Mouse (Mus musculus): ENCODE results near the gene Sptan1. TPM values are rescaled to one million over a fixed set of nuclear protein-coding genes. Genes with fewer than 3 reads are reported as not detected.

Sptan1 gene
- polyA plus RNA-seq, 1 experiment from 2014 or later, result 58.6 TPM

DNA sequence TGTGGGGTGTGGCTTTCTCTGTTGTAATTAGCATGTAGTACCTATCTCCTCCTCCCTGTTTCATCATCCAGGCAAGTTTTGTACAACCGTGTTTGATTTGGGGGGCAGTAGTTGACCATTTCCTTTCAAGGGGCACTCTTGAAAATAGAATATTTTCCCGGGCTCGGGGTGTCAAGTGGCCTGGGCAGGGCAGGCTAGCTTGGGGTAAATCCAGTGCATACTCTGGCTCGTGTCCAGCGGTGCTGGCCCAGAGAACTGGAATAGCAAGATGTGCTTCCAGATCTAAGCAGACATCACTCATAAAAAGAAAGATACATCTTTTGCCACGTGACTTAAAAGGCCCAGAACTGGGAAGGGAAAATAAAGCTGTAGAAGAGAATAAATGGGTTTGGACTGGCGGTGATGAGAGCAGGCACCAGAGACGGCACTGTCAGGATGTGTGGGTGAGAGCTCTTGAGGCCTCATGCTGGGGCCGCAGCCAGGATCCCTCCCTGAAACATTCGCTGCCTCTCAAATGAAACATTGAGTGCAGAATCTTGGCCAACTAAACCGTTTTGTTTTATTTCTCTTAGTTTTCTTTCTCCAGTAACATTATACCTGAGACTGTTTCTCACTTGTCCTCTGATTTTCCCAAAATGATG lies 49.1 kb downstream of the Sptan1 start:
- Histone ChIP-seq H3K9me3 (ENCODE audit: control insufficient read depth) (no peaks in the 10 kb centered on the region), H3K9ac (ENCODE audit: low read depth, low read length) (no peak overlapping the region), H3K36me3 (ENCODE audit: control insufficient read depth, insufficient read depth) (peaks cover 93% of the 10 kb centered on the region), H3K27ac (ENCODE audit: low read depth, low read length) (no peak overlapping the region), H3K4me1 (replicated peaks; ENCODE audit: control insufficient read depth, insufficient read depth, low read length) (no peaks in the 10 kb centered on the region), H3K27me3 (replicated peaks; ENCODE audit: control insufficient read depth, insufficient read depth, low read length) (no peaks in the 10 kb centered on the region), H3K4me3 (ENCODE audit: low read depth, low read length) (no peak overlapping the region), H3K4me2 (replicated peaks; ENCODE audit: low read depth) (no peak overlapping the region)
- WGBS, result 80% methylated on average over 11 of the region's 11 CpGs
- TF ChIP-seq CTCF (IDR thresholded peaks at IDR 0.05; ENCODE audit: low read depth), result no peak
- ATAC-seq, result no peak

GRCm38 (mm10) chr2:30025454-30025853 lies 60.1 kb downstream of the Sptan1 start:
- no peaks in the 10 kb centered on the region for H3K4me1 ChIP-seq (replicated peaks; ENCODE audit: control insufficient read depth, insufficient read depth, low read length)
- no peak overlapping the region; the same call in 1 of the 2 replicates for H3K27ac ChIP-seq (ENCODE audit: low read depth, low read length)
- no peak overlapping the region for H3K4me2 ChIP-seq (replicated peaks; ENCODE audit: low read depth)
- no peak overlapping the region for H3K4me3 ChIP-seq (ENCODE audit: low read depth, low read length)
- peaks cover 97% of the 10 kb centered on the region for H3K36me3 ChIP-seq (ENCODE audit: control insufficient read depth, insufficient read depth)
- 89% methylated on average over 4 of the region's 4 CpGs for WGBS
- H3K9me3 ChIP-seq (ENCODE audit: control insufficient read depth), result no peaks in the 10 kb centered on the region
- no peaks in the 10 kb centered on the region for H3K27me3 ChIP-seq (replicated peaks; ENCODE audit: control insufficient read depth, insufficient read depth, low read length)
- ATAC-seq, result no peak
- no peak for TF ChIP-seq CTCF (IDR thresholded peaks at IDR 0.05; ENCODE audit: low read depth)
- H3K9ac ChIP-seq (ENCODE audit: low read depth, low read length), result no peak overlapping the region

DNA sequence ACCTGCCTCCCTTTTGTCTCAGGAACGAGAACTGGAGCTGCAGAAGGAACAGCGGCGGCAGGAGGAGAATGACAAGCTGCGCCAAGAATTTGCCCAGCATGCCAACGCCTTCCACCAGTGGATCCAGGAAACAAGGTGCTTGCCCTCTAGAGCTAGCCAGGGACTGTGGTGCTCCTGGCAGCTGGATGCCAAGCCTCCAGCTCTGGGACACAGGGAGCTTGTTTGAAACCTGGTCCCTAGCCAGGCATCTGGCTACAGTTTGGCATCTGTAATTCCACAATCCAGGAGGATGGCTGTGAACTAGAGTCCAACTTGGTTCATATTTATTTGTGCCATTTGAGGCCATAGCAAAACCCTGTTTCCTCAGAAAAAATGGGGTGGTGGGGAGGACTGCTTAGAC lies 61.6 kb downstream of the Sptan1 start:
- ATAC-seq, result no peak
- Histone ChIP-seq H3K9ac (ENCODE audit: low read depth, low read length) (no peak overlapping the region), H3K36me3 (ENCODE audit: control insufficient read depth, insufficient read depth) (peaks cover 97% of the 10 kb centered on the region), H3K4me2 (replicated peaks; ENCODE audit: low read depth) (no peak overlapping the region), H3K27ac (ENCODE audit: low read depth, low read length) (no peak overlapping the region), H3K27me3 (replicated peaks; ENCODE audit: control insufficient read depth, insufficient read depth, low read length) (no peaks in the 10 kb centered on the region), H3K9me3 (ENCODE audit: control insufficient read depth) (no peaks in the 10 kb centered on the region), H3K4me3 (ENCODE audit: low read depth, low read length) (no peak overlapping the region), H3K4me1 (replicated peaks; ENCODE audit: control insufficient read depth, insufficient read depth, low read length) (no peaks in the 10 kb centered on the region)
- TF ChIP-seq CTCF (IDR thresholded peaks at IDR 0.05; ENCODE audit: low read depth), result no peak
- 92% methylated on average over 5 of the region's 5 CpGs for WGBS

DNA sequence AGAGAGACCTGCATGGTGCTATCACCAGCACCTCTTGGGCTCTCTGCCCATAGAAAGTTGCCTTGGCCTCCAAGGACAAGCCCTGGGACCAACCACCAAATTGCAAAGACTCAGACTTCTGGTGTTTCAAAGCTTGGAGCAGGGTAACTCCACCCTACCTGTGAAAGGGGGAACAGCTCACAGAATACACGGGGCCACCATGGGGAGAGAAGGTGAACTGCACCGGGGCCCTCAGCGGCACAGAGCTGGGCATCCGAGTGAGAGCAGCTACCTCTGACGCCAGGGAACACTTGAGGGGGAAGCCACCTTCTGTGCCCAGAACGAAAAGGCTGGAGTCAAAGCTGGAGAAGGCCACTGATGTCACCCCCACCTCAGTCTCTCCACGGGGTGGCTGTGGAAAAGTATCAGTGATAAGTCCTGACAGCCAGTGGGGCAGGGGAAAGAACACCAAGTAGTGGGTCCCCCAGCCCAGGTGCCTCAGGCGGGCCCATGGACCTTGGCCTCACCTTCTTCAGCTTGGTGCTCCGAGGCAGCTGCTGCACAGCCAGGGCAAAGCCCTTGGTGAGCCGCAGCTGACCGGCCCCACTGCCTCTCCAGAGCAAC lies 67.0 kb downstream of the Sptan1 start:
- no peak overlapping the region for H3K27ac ChIP-seq (ENCODE audit: low read depth, low read length)
- no peak overlapping the region for H3K4me2 ChIP-seq (replicated peaks; ENCODE audit: low read depth)
- no peak overlapping the region for H3K4me3 ChIP-seq (ENCODE audit: low read depth, low read length)
- H3K36me3 ChIP-seq (ENCODE audit: control insufficient read depth, insufficient read depth), result peaks cover 59% of the 10 kb centered on the region
- H3K9ac ChIP-seq (ENCODE audit: low read depth, low read length), result no peak overlapping the region
- H3K27me3 ChIP-seq (replicated peaks; ENCODE audit: control insufficient read depth, insufficient read depth, low read length), result no peaks in the 10 kb centered on the region
- WGBS, result 60% methylated on average over 11 of the region's 11 CpGs
- peak; percentile 50 for TF ChIP-seq CTCF (IDR thresholded peaks at IDR 0.05; ENCODE audit: low read depth)
- no peaks in the 10 kb centered on the region for H3K4me1 ChIP-seq (replicated peaks; ENCODE audit: control insufficient read depth, insufficient read depth, low read length)
- no peaks in the 10 kb centered on the region for H3K9me3 ChIP-seq (ENCODE audit: control insufficient read depth)
- peak; percentile 15; the same call in 1 of the 2 replicates for ATAC-seq

- ATAC-seq, result no peak
- Histone ChIP-seq H3K27ac (ENCODE audit: low read depth, low read length) (no peak overlapping the region), H3K36me3 (ENCODE audit: control insufficient read depth, insufficient read depth) (peaks cover 53% of the 10 kb centered on the region), H3K4me3 (ENCODE audit: low read depth, low read length) (no peak overlapping the region), H3K9ac (ENCODE audit: low read depth, low read length) (no peak overlapping the region), H3K4me2 (replicated peaks; ENCODE audit: low read depth) (no peak overlapping the region), H3K27me3 (replicated peaks; ENCODE audit: control insufficient read depth, insufficient read depth, low read length) (no peaks in the 10 kb centered on the region), H3K9me3 (ENCODE audit: control insufficient read depth) (no peaks in the 10 kb centered on the region), H3K4me1 (replicated peaks; ENCODE audit: control insufficient read depth, insufficient read depth, low read length) (no peaks in the 10 kb centered on the region)
- TF ChIP-seq CTCF (IDR thresholded peaks at IDR 0.05; ENCODE audit: low read depth), result no peak
- WGBS, result 77% methylated on average over 6 of the region's 6 CpGs
Measured at GRCm38 (mm10) chr2:30032957-30033356, 67.6 kb downstream of the Sptan1 start.

- TF ChIP-seq CTCF (IDR thresholded peaks at IDR 0.05; ENCODE audit: low read depth), result no peak
- no peaks in the 10 kb centered on the region for H3K27me3 ChIP-seq (replicated peaks; ENCODE audit: control insufficient read depth, insufficient read depth, low read length)
- H3K9ac ChIP-seq (ENCODE audit: low read depth, low read length), result no peak overlapping the region
- H3K9me3 ChIP-seq (ENCODE audit: control insufficient read depth), result no peaks in the 10 kb centered on the region
- H3K36me3 ChIP-seq (ENCODE audit: control insufficient read depth, insufficient read depth), result peaks cover 5% of the 10 kb centered on the region; the same call in 1 of the 2 replicates
- no peak for ATAC-seq
- 83% methylated on average over 2 of the region's 2 CpGs for WGBS
- H3K4me2 ChIP-seq (replicated peaks; ENCODE audit: low read depth), result no peak overlapping the region
- no peak overlapping the region for H3K27ac ChIP-seq (ENCODE audit: low read depth, low read length)
- no peaks in the 10 kb centered on the region for H3K4me1 ChIP-seq (replicated peaks; ENCODE audit: control insufficient read depth, insufficient read depth, low read length)
- H3K4me3 ChIP-seq (ENCODE audit: low read depth, low read length), result no peak overlapping the region
Measured at GRCm38 (mm10) chr2:30037762-30038161, 72.4 kb downstream of the Sptan1 start.
